Mouse (Mus musculus) stomach, postnatal 0 days (tissue): ENCODE measurements at regions not wholly inside any gene's neighbourhood (a gene's known extent, or its start where the extent isn't known, plus 50 kb on each side); places are given as distances from the start of the nearest gene placed in this dataset.

Source experiments
- ATAC-seq: fragments of 200-750 bp; cut with Nextera tagmentation; 2 replicates; pipeline ENCODE4 v1.8.0; 2017; ENCODE audit not compliant: low FRiP score, low TSS enrichment
- DNase-seq: peaks from one replicate; pipeline ENCODE4 v3.0.0-alpha.2; 2016; ENCODE audit warnings: low spot score
- H3K27ac ChIP-seq: fragments of 300-500 bp; sonication (generic); replicated peaks from 2 replicates; pipeline ENCODE4 v1.5.1; 2014; ENCODE audit warnings: mild to moderate bottlenecking, control low read depth
- H3K27me3 ChIP-seq: fragments of 300-500 bp; sonication (generic); 2 replicates; pipeline ENCODE4 v1.6.1; 2014; ENCODE audit warnings: low read length; ENCODE audit not compliant: control insufficient read depth, insufficient read depth
- H3K36me3 ChIP-seq: fragments of 300-500 bp; sonication (generic); 2 replicates; pipeline ENCODE4 v1.6.1; 2014; ENCODE audit warnings: low read length, mixed read lengths; ENCODE audit not compliant: control insufficient read depth, insufficient read depth
- H3K4me1 ChIP-seq: fragments of 300-500 bp; sonication (generic); replicated peaks from 2 replicates; pipeline ENCODE4 v1.6.1; 2014; ENCODE audit warnings: antibody characterized with exemption; ENCODE audit not compliant: control insufficient read depth, insufficient read depth
- H3K4me2 ChIP-seq: fragments of 300-500 bp; sonication (generic); replicated peaks from 2 replicates; pipeline ENCODE4 v1.6.1; 2014; ENCODE audit warnings: low read depth, mild to moderate bottlenecking, control low read depth, moderate library complexity
- H3K4me3 ChIP-seq: fragments of 300-500 bp; sonication (generic); 2 replicates; pipeline ENCODE4 v1.5.1; 2014; ENCODE audit warnings: low read depth, low read length, control low read depth
- H3K9ac ChIP-seq: fragments of 300-500 bp; sonication (generic); 2 replicates; pipeline ENCODE4 v1.6.1; 2014; ENCODE audit warnings: mild to moderate bottlenecking, low read length, control low read depth, mixed read lengths
- H3K9me3 ChIP-seq: fragments of 300-500 bp; sonication (generic); 2 replicates; pipeline ENCODE4 v1.6.1; 2016; ENCODE audit warnings: low read length; ENCODE audit not compliant: control insufficient read depth
- CTCF ChIP-seq: IDR thresholded peaks from 2 replicates; pipeline ENCODE4 v1.5.1; 2016; ENCODE audit warnings: antibody characterized with exemption, low read depth, mild to moderate bottlenecking, moderate library complexity
- EP300 ChIP-seq: optimal IDR thresholded peaks from 2 replicates; pipeline ENCODE3; 2016; ENCODE audit warnings: antibody characterized with exemption
- WGBS: fragments of 180-500 bp; shearing (Covaris S2); extraction: QIAGEN DNeasy Blood & Tissue Kit; methylation state at CpG from one replicate; pipeline ENCODE4 v1.1.7; 2014; 5-methylcytosine and 5-hydroxymethylcytosine counted together

DNA sequence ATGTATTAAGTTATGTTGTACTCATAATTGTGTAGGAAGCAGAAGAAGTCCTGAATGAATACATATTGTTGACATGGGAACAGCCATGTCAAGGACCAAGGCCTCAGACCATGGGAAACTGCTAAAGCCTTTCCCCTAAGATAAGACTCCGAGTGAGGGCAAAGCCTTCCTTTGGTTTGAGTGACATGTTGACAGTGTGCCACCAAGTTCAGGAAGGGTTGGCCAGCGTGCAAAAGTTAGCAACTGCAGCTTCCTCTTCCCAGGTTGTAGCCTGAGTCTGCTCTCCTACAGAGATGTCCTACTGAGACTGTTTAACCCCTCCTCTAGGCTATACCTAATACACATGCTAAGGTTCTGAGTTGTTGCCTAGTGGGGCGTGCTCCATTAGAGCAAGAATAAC lies 334.5 kb downstream of the Wdr20rt start:
- H3K9me3 ChIP-seq = no peaks in the 10 kb centered on the region
- no peak overlapping the region for H3K4me2 ChIP-seq
- TF ChIP-seq EP300 (no peak), CTCF (no peak)
- no peaks in the 10 kb centered on the region for H3K4me1 ChIP-seq
- H3K36me3 ChIP-seq = no peaks in the 10 kb centered on the region
- no peak overlapping the region for H3K9ac ChIP-seq
- ATAC-seq (no peak), DNase-seq (no peak)
- H3K27ac ChIP-seq = no peak overlapping the region
- no peak overlapping the region for H3K4me3 ChIP-seq
- 55% methylated on average over 3 of the region's 3 CpGs for WGBS
- H3K27me3 ChIP-seq = no peaks in the 10 kb centered on the region

DNA sequence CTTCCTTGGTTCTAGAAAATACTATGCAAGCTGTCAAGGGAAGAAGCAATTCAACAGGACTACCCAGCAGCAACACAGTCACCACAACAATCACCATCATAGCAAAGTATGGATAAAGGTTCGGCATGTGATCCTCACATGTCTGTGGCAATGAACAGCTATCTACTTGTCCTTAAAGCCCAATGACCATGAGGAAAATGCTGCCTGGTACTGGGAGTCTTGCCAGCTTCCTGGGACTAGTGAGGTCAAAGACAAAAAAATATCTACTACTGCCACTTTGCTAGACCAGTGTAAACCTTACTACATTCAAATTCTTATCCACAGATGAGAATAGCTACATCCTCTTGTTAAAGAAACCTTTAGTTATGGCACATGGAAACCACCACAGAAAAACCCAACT lies 346.3 kb downstream of the Wdr20rt start:
- TF ChIP-seq EP300 = no peak
- TF ChIP-seq CTCF = no peak

DNA sequence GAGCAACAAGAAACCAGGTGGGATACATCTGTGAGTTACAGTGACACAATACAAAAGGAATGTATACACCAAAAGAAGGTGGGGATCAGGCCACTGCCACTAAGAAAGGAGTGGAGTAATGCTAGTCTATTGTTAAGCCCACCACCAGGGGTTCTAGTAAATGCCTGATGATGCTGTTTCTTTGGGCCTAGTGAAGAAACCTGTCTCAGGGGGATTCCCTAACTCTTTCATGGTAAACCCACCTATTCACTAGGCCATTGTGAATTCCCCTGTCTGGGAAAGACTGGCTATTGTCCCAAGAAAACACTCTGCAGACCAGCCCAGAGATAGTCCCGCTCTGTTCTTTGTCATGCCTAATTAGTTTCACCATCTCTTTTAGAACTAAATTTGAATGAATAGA lies 368.2 kb downstream of the Wdr20rt start:
- Histone ChIP-seq H3K4me2 (no peak overlapping the region), H3K4me3 (no peak overlapping the region), H3K36me3 (no peaks in the 10 kb centered on the region), H3K4me1 (no peaks in the 10 kb centered on the region), H3K27me3 (no peaks in the 10 kb centered on the region), H3K9ac (no peak overlapping the region), H3K9me3 (no peaks in the 10 kb centered on the region), H3K27ac (no peak overlapping the region)
- ATAC-seq (no peak), DNase-seq (no peak)
- no peak for TF ChIP-seq EP300
- no peak for TF ChIP-seq CTCF
- 85% methylated on average over 1 of the region's 1 CpGs for WGBS

More for the DNA sequence above, 346.3 kb downstream of the Wdr20rt start:
- no peaks in the 10 kb centered on the region for H3K27me3 ChIP-seq
- no peak overlapping the region for H3K27ac ChIP-seq
- no peak overlapping the region for H3K9ac ChIP-seq
- DNase-seq = no peak
- 86% methylated on average over 1 of the region's 1 CpGs for WGBS
- no peak overlapping the region for H3K4me3 ChIP-seq
- no peak overlapping the region for H3K4me2 ChIP-seq
- H3K9me3 ChIP-seq = no peaks in the 10 kb centered on the region
- H3K4me1 ChIP-seq = no peaks in the 10 kb centered on the region
- no peaks in the 10 kb centered on the region for H3K36me3 ChIP-seq
- ATAC-seq = no peak

GRCm38 (mm10) chr12:65594075-65594474 lies 368.8 kb downstream of the Wdr20rt start:
- TF ChIP-seq CTCF (no peak), EP300 (no peak)
- H3K9me3 ChIP-seq = no peaks in the 10 kb centered on the region
- no peaks in the 10 kb centered on the region for H3K4me1 ChIP-seq
- H3K36me3 ChIP-seq = no peaks in the 10 kb centered on the region
- no peak overlapping the region for H3K27ac ChIP-seq
- DNase-seq (no peak), ATAC-seq (no peak)
- WGBS = 76% methylated on average over 3 of the region's 3 CpGs
- no peak overlapping the region for H3K9ac ChIP-seq
- no peak overlapping the region for H3K4me3 ChIP-seq
- H3K27me3 ChIP-seq = no peaks in the 10 kb centered on the region
- no peak overlapping the region for H3K4me2 ChIP-seq

DNA sequence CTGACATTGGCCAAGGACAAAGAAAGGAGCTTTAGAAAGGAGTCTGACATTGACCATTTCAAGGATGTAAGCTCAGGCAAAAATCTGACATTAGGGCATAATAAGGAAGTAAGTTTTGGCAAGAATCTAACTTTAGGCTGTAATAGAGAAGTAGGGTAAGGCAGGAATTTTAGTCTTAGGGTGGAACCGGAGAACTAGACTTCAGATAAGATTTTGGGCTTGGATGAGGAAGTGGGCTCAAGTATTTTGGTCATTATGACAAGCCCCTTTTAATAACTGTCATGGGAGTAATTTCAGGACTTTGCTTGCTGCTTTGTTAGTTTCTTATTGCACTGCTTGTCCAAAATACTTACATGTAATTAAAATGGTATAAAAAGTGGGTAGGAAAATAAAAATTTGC lies 418.9 kb downstream of the Wdr20rt start:
- Histone ChIP-seq H3K4me3 (no peak overlapping the region), H3K9me3 (no peaks in the 10 kb centered on the region), H3K36me3 (no peaks in the 10 kb centered on the region), H3K9ac (no peak overlapping the region), H3K4me1 (no peaks in the 10 kb centered on the region), H3K27ac (no peak overlapping the region), H3K4me2 (no peak overlapping the region), H3K27me3 (no peaks in the 10 kb centered on the region)
- 79% methylated on average over 1 of the region's 1 CpGs for WGBS
- no peak for TF ChIP-seq CTCF
- no peak for DNase-seq
- ATAC-seq = no peak

- ATAC-seq (no peak), DNase-seq (no peak)
- no peaks in the 10 kb centered on the region for H3K36me3 ChIP-seq
- WGBS = 96% methylated on average over 1 of the region's 1 CpGs
- H3K4me1 ChIP-seq = no peaks in the 10 kb centered on the region
- no peaks in the 10 kb centered on the region for H3K9me3 ChIP-seq
- no peak overlapping the region for H3K27ac ChIP-seq
- H3K4me3 ChIP-seq = no peak overlapping the region
- TF ChIP-seq EP300 (no peak), CTCF (no peak)
- no peak overlapping the region for H3K9ac ChIP-seq
- no peaks in the 10 kb centered on the region for H3K27me3 ChIP-seq
- no peak overlapping the region for H3K4me2 ChIP-seq
These were observed 431.5 kb downstream of the Wdr20rt start for GRCm38 (mm10) chr12:65656772-65657171.
